Mouse (Mus musculus) E14TG2a.4 (cell line): ENCODE data around the gene Ptprm.

Source experiments
- CTCF ChIP-seq: conservative IDR thresholded peaks from 2 replicates; pipeline ENCODE4 v1.5.1; 2014; ENCODE audit warnings: low read length
- NANOG ChIP-seq: IDR thresholded peaks from 2 replicates; pipeline ENCODE4 v1.6.1; 2014; ENCODE audit warnings: borderline replicate concordance, low read length, mixed read lengths
- POU5F1 ChIP-seq: IDR thresholded peaks from 2 replicates; pipeline ENCODE4 v1.6.1; 2014; ENCODE audit warnings: low read length, borderline replicate concordance

- TF ChIP-seq CTCF (no peak), POU5F1 (no peak), NANOG (no peak)
Measured at GRCm38 (mm10) chr17:67016501-67016900, 337.8 kb downstream of the Ptprm start.
